Mouse (Mus musculus) embryonic fibroblast, embryonic 13.5 days (primary cell): Measurements from ENCODE around the gene Gimap8.

ENCODE experiments used
- CTCF ChIP-seq: IDR thresholded peaks from 2 replicates; pipeline ENCODE4 v1.5.1; 2011; ENCODE audit warnings: mild to moderate bottlenecking, control low read depth, low read length, moderate library complexity, borderline replicate concordance; ENCODE audit not compliant: insufficient read depth
- POLR2A ChIP-seq: IDR thresholded peaks from 2 replicates; pipeline ENCODE4 v1.6.1; 2011; ENCODE audit warnings: low read depth, mild to moderate bottlenecking, control low read depth, low read length, moderate library complexity

GRCm38 (mm10) chr6:48613464-48613863 is 33.6 kb upstream of the Gimap8 start:
- TF ChIP-seq CTCF (no peak), POLR2A (no peak)
